Mouse (Mus musculus) brain, embryonic 14.5 days (tissue): ENCODE measurements at regions not wholly inside any gene's neighbourhood (a gene's known extent, or its start where the extent isn't known, plus 50 kb on each side); places are given as distances from the start of the nearest gene placed in this dataset.

Experiments used
- CTCF ChIP-seq: fragments of 200-500 bp; IDR thresholded peaks from 2 replicates; pipeline ENCODE4 v1.5.1; 2012; ENCODE audit warnings: inconsistent platforms, mild to moderate bottlenecking, moderate library complexity, borderline replicate concordance; ENCODE audit not compliant: insufficient read depth, insufficient read length; ENCODE audit errors: extremely low read depth
- POLR2A ChIP-seq: fragments of 200-500 bp; IDR thresholded peaks from 2 replicates; pipeline ENCODE4 v1.6.1; 2012; ENCODE audit warnings: mild to moderate bottlenecking, inconsistent platforms, borderline replicate concordance; ENCODE audit not compliant: poor library complexity, insufficient read depth, insufficient read length, severe bottlenecking; ENCODE audit errors: extremely low read depth

GRCm38 (mm10) chr11:90925738-90926137, 237.6 kb upstream of the Tom1l1 start:
- no peak for TF ChIP-seq POLR2A
- TF ChIP-seq CTCF = no peak
